Mouse (Mus musculus) ovary, postnatal 14 days (tissue): Measurements from ENCODE around the gene Col15a1.

Experiments used
- DNase-seq: peaks from one replicate; pipeline ENCODE4 v3.0.0; 2022; ENCODE audit warnings: low spot score

Gene Col15a1

GRCm38 (mm10) chr4:47351386-47352049, 143.6 kb downstream of the Col15a1 start:
- no peak for DNase-seq

GRCm38 (mm10) chr4:47352061-47352661, 144.2 kb downstream of the Col15a1 start:
- peak; percentile 31 for DNase-seq

GRCm38 (mm10) chr4:47352803-47353388, 144.9 kb downstream of the Col15a1 start, which contains the start of gene Tgfbr1:
TSS of gene Tgfbr1 (plus strand) at chr4:47353222.
- peak; percentile 98 for DNase-seq

GRCm38 (mm10) chr4:47353416-47354111, 145.6 kb downstream of the Col15a1 start:
- peak; percentile 56 for DNase-seq

- DNase-seq = no peak
Observed at GRCm38 (mm10) chr4:47354304-47354703, 146.3 kb downstream of the Col15a1 start.

GRCm38 (mm10) chr4:47362662-47363061, 154.7 kb downstream of the Col15a1 start:
- DNase-seq = no peak
